10 mouse cellular contexts compared by ENCODE assay signal in genomic region chr10:44266561-44266960, GRCm38 (mm10). TPM values are rescaled to one million over a fixed set of nuclear protein-coding genes. Genes with fewer than 3 reads are reported as not detected.
A peak's percentile ranks its signal among the peaks of the same experiment; 100 is the strongest.
DNase-seq lines count a peak whose midpoint lies in the region; ATAC-seq and TF ChIP-seq lines count a peak whose summit lies in the region.
"Had no signal": no experiment of that assay in that cellular context is flagged by ENCODE, and none has a peak within 500 bp of the region (broad histone marks: within the 10 kb centered on the region; RNA-seq: fewer than 3 reads in every experiment).

No protein-coding gene starts in this region.

- H3K36me3 ChIP-seq in forebrain, embryonic 10.5 days (replicated peaks) = peaks cover 4% of the 10 kb centered on the region; the same call in 1 of the 2 replicates
- H3K36me3 ChIP-seq in forebrain, embryonic 14.5 days (ENCODE audit: control insufficient read depth, insufficient read depth, low read length) = no peaks in the 10 kb centered on the region
- H3K36me3 ChIP-seq in kidney, embryonic 15.5 days = no peaks in the 10 kb centered on the region
- H3K36me3 ChIP-seq in lung, embryonic 14.5 days (ENCODE audit: insufficient read depth) = no peaks in the 10 kb centered on the region
- no peaks in the 10 kb centered on the region for H3K36me3 ChIP-seq in hindbrain, embryonic 16.5 days (ENCODE audit: control insufficient read depth, insufficient read depth, low read length)

- no peak for TF ChIP-seq CTCF in lung, embryonic 14.5 days (IDR thresholded peaks at IDR 0.05; ENCODE audit: low read depth)

- no peaks in the 10 kb centered on the region for H3K27me3 ChIP-seq in forebrain, embryonic 10.5 days (ENCODE audit: poor library complexity, severe bottlenecking)
- no peaks in the 10 kb centered on the region for H3K27me3 ChIP-seq in forebrain, embryonic 14.5 days (replicated peaks; ENCODE audit: control insufficient read depth, insufficient read depth, low read length)
- no peaks in the 10 kb centered on the region for H3K27me3 ChIP-seq in kidney, embryonic 15.5 days
- no peaks in the 10 kb centered on the region for H3K27me3 ChIP-seq in lung, embryonic 14.5 days (ENCODE audit: insufficient read depth, low read length)
- no peaks in the 10 kb centered on the region for H3K27me3 ChIP-seq in hindbrain, embryonic 16.5 days (replicated peaks; ENCODE audit: control insufficient read depth, insufficient read depth, low read length)
- H3K27me3 ChIP-seq: forebrain, embryonic 13.5 days had no signal

- H3K9me3 ChIP-seq in forebrain, embryonic 10.5 days = no peaks in the 10 kb centered on the region
- H3K9me3 ChIP-seq in forebrain, embryonic 14.5 days (replicated peaks; ENCODE audit: control insufficient read depth, low read length) = no peaks in the 10 kb centered on the region
- no peaks in the 10 kb centered on the region for H3K9me3 ChIP-seq in kidney, embryonic 15.5 days (replicated peaks)
- H3K9me3 ChIP-seq in lung, embryonic 14.5 days (ENCODE audit: low read depth, low read length) = no peaks in the 10 kb centered on the region
- no peaks in the 10 kb centered on the region for H3K9me3 ChIP-seq in hindbrain, embryonic 16.5 days (ENCODE audit: control insufficient read depth, low read length)
- H3K9me3 ChIP-seq: forebrain, embryonic 13.5 days had no signal

- no peak overlapping the region for H3K4me2 ChIP-seq in forebrain, embryonic 14.5 days (ENCODE audit: low read length)
- peak overlapping the region; percentile 83 for H3K4me2 ChIP-seq in kidney, embryonic 15.5 days
- H3K4me2 ChIP-seq in lung, embryonic 14.5 days = peak overlapping the region; percentile 82
- no peak overlapping the region for H3K4me2 ChIP-seq in hindbrain, embryonic 16.5 days (ENCODE audit: low read length)

- H3K27ac ChIP-seq in forebrain, embryonic 10.5 days = no peak overlapping the region
- no peak overlapping the region for H3K27ac ChIP-seq in forebrain, embryonic 14.5 days (ENCODE audit: low read depth, low read length)
- H3K27ac ChIP-seq in kidney, embryonic 15.5 days = no peak overlapping the region
- H3K27ac ChIP-seq in lung, embryonic 14.5 days (ENCODE audit: low read depth) = no peak overlapping the region
- no peak overlapping the region for H3K27ac ChIP-seq in hindbrain, embryonic 16.5 days (ENCODE audit: low read depth, low read length)
- H3K27ac ChIP-seq: forebrain, embryonic 13.5 days; macrophage had no signal

- no peak overlapping the region for H3K9ac ChIP-seq in forebrain, embryonic 14.5 days (ENCODE audit: low read length)
- no peak overlapping the region for H3K9ac ChIP-seq in kidney, embryonic 15.5 days
- H3K9ac ChIP-seq in lung, embryonic 14.5 days = no peak overlapping the region
- no peak overlapping the region for H3K9ac ChIP-seq in hindbrain, embryonic 16.5 days (ENCODE audit: low read depth, low read length)

- H3K4me1 ChIP-seq in forebrain, embryonic 10.5 days = peaks cover 32% of the 10 kb centered on the region
- peaks cover 16% of the 10 kb centered on the region for H3K4me1 ChIP-seq in forebrain, embryonic 14.5 days (ENCODE audit: control insufficient read depth, insufficient read depth, low read length)
- H3K4me1 ChIP-seq in kidney, embryonic 15.5 days = peaks cover 29% of the 10 kb centered on the region
- peaks cover 16% of the 10 kb centered on the region for H3K4me1 ChIP-seq in lung, embryonic 14.5 days (ENCODE audit: insufficient read depth)
- H3K4me1 ChIP-seq in hindbrain, embryonic 16.5 days (ENCODE audit: control insufficient read depth, insufficient read depth, low read depth, low read length) = peaks cover 21% of the 10 kb centered on the region

- ATAC-seq in forebrain, embryonic 14.5 days = no peak
- ATAC-seq in kidney, embryonic 15.5 days (replicated peaks; ENCODE audit: low FRiP score) = no peak
- ATAC-seq in lung, embryonic 14.5 days (ENCODE audit: insufficient read depth) = no peak
- no peak for ATAC-seq in inflammation-experienced regulatory T-cells, adult 6 months
- no peak for ATAC-seq in hindbrain, embryonic 16.5 days
- ATAC-seq: forebrain, embryonic 13.5 days had no signal

- peak overlapping the region; percentile 89; the same call in 1 of the 2 replicates for H3K4me3 ChIP-seq in forebrain, embryonic 10.5 days
- H3K4me3 ChIP-seq in forebrain, embryonic 14.5 days (ENCODE audit: low read depth, low read length) = no peak overlapping the region
- H3K4me3 ChIP-seq in kidney, embryonic 15.5 days (replicated peaks) = peak overlapping the region; percentile 87
- peak overlapping the region; percentile 83; the same call in 1 of the 2 replicates for H3K4me3 ChIP-seq in lung, embryonic 14.5 days (ENCODE audit: low read depth, low read length)
- no peak overlapping the region for H3K4me3 ChIP-seq in hindbrain, embryonic 16.5 days (ENCODE audit: low read length)

- no peak for DNase-seq in forebrain, embryonic 10.5 days (ENCODE audit: extremely low spot score, low spot score)
- no peak for DNase-seq in forebrain, embryonic 14.5 days (ENCODE audit: low spot score)
- peak; percentile 48 for DNase-seq in ES-CJ7 (ENCODE audit: low read depth, low spot score)
- DNase-seq in lung, embryonic 14.5 days = peak; percentile 8
- no peak for DNase-seq in left cerebral cortex, postnatal 4 days

- intact Hi-C loops in left cerebral cortex, postnatal 4 days (cut with DNase I) = no loop called here

RNA-seq across cellular contexts. Expression of gene Atg5, which starts 1.6 kb away (rescaled TPM):
- polyA plus RNA-seq in forebrain, embryonic 10.5 days (2016; fragmentation: Nextera tagmentation; extraction: Ambion mirVana) = 56.1 and 59.1 TPM in 2 replicates
- 56.2 and 56.7 TPM in 2 replicates for polyA plus RNA-seq in forebrain, embryonic 14.5 days (2014; fragmentation: Nextera tagmentation; extraction: Ambion mirVana)
- 50.3 and 52.6 TPM in 2 replicates for polyA plus RNA-seq in kidney, embryonic 15.5 days (2015; fragmentation: Nextera tagmentation; extraction: Ambion mirVana)
- polyA plus RNA-seq in lung, embryonic 14.5 days (2014; fragmentation: Nextera tagmentation; extraction: Ambion mirVana) = 52.0 and 52.6 TPM in 2 replicates
- total RNA-seq in left cerebral cortex, postnatal 4 days (2021) = 10 to 100 TPM; 20.1 to 25.2 TPM
- polyA plus RNA-seq in inflammation-experienced regulatory T-cells, adult 6 months (2017; shearing (Covaris generic)) = 10 to 100 TPM; 47.5 to 58.6 (median 58.5) TPM
- 44.4 and 47.2 TPM in 2 replicates for polyA plus RNA-seq in hindbrain, embryonic 16.5 days (2015; fragmentation: Nextera tagmentation; extraction: Ambion mirVana)

Comparison
In these comparisons a context has a peak if more than half of its experiments do, and no peak if none do; other contexts are left out.
1. H3K4me3 ChIP-seq: peak in forebrain, embryonic 10.5 days (single experiment), kidney, embryonic 15.5 days (single experiment) and lung, embryonic 14.5 days (single experiment); none in forebrain, embryonic 14.5 days (single experiment) and hindbrain, embryonic 16.5 days (single experiment).
2. DNase-seq: peak in ES-CJ7 (single experiment) and lung, embryonic 14.5 days (single experiment); none in forebrain, embryonic 10.5 days (single experiment), forebrain, embryonic 14.5 days (single experiment) and left cerebral cortex, postnatal 4 days (single experiment).
3. H3K4me2 ChIP-seq: peak in kidney, embryonic 15.5 days (single experiment) and lung, embryonic 14.5 days (single experiment); none in forebrain, embryonic 14.5 days (single experiment) and hindbrain, embryonic 16.5 days (single experiment).